Mouse (Mus musculus): ENCODE measurements at regions not wholly inside any gene's neighbourhood (a gene's known extent, or its start where the extent isn't known, plus 50 kb on each side); places are given as distances from the start of the nearest gene placed in this dataset.

GRCm38 (mm10) chr1:38715621-38716020 lies 50.9 kb upstream of the Aff3 start:
- no peak for TF ChIP-seq CTCF (IDR thresholded peaks at IDR 0.05; ENCODE audit: borderline replicate concordance, insufficient read depth, low read depth, low read length)
- no peak for TF ChIP-seq POLR2A (IDR thresholded peaks at IDR 0.05; ENCODE audit: borderline replicate concordance, insufficient read depth, low read length)
